Mouse (Mus musculus): ENCODE results near the gene Foxo3. TPM values are rescaled to one million over a fixed set of nuclear protein-coding genes. Genes with fewer than 3 reads are reported as not detected.

Foxo3 gene
- total RNA-seq, 2 experiments from 2014 or later = 160 to 378 TPM

DNA sequence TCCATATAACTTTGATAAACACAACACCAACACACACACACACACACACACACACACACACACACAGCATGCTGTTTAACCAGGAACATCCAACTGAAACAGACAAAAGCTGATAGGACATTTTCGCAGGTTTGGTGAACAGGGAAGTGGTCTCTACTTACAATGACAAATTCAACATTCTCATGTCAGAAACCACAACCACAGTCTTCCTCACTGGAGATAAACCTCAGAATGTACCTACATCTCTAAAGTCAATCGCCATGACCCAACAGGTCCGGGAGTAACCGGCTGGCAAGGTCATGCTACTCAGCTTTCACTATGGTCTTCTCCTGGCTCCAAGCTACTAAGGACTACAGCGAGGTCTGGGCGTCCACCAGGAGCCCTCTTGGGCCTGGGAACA lies 81.8 kb downstream of the Foxo3 start:
- no peak for ATAC-seq (replicated peaks; ENCODE audit: low FRiP score, poor library complexity, severe bottlenecking)

DNA sequence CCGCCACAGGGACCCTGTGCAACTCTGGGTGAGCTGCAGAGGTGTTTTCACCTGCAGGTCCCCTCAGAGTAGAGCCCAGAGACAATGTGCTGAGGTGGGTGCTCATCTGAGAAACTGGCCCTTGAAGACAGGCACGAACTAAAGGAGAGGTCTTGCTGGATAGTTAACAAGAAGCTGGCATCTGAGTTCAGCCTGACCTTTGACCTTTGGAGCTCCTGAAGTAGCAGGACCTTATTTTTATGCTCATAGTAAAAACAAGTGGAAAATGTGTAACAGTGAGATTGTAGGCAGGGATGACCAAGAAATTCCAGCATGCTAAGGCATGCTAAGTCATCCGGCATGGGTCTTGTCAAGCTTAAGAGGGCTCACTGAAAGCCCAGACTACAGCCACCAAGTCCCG lies 82.6 kb downstream of the Foxo3 start:
- no peak for ATAC-seq (replicated peaks; ENCODE audit: low FRiP score, poor library complexity, severe bottlenecking)

DNA sequence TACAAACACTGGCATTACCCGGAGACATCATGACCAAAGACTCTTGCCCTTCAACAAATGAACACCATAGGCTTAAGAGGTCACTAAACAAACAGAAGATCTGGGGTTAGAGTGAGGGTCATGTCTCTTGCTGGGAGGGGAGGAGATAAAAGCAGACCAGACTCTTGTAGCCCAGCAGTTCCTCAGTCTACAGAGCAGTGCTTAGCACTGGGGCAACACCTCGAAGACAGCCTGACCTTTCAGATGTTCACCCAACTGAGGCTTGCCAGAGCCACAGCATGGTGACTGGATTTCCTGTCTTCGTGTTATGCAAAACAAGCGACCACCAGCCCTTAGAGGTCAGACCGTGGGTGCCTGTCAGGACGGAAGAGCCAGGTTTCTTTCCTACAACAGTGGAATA lies 83.6 kb downstream of the Foxo3 start:
- ATAC-seq (replicated peaks; ENCODE audit: low FRiP score, poor library complexity, severe bottlenecking) = no peak

- ATAC-seq (replicated peaks; ENCODE audit: low FRiP score, poor library complexity, severe bottlenecking) = no peak
Measured at GRCm38 (mm10) chr10:42189674-42190434, 86.7 kb downstream of the Foxo3 start.

DNA sequence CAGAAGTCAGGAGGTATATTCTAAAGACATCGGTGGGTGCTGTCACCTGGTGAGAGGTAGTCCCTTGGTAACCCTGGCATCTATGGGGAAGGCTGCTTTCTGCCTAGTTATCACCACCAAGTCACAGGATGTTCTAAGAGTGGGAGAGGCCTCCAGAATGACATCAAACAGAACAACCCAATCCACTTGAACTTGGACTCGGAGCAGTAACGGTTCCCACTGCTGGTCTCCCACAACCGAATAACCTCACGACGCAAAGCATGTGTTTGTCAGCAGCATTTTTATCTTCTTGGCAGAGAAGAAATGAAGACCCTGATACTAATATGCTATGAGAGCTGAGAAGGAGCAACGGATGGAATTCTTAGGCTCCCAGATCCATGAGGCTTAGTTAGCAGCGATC lies 87.5 kb downstream of the Foxo3 start:
- ATAC-seq (replicated peaks; ENCODE audit: low FRiP score, poor library complexity, severe bottlenecking) = no peak

DNA sequence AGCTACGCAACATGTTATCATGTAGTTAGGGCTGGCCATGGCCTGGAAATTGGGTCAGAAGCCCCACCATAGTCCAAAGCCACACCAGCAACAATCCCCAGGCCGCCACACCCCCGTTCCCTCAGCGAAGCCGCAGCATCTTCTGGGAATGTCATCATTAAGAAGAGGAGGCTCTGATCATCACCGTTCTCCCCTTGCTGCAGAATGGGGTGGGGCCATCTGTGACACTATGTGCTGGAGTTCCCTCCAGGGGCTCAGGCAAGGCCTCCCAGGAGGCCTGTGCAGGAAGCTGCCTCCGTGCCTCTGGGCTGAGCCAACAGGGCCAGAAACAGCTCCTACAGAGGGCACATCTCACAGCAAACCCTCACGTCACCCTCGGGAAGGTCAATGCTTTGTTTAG lies 88.5 kb downstream of the Foxo3 start:
- no peak for ATAC-seq (replicated peaks; ENCODE audit: low FRiP score, poor library complexity, severe bottlenecking)

DNA sequence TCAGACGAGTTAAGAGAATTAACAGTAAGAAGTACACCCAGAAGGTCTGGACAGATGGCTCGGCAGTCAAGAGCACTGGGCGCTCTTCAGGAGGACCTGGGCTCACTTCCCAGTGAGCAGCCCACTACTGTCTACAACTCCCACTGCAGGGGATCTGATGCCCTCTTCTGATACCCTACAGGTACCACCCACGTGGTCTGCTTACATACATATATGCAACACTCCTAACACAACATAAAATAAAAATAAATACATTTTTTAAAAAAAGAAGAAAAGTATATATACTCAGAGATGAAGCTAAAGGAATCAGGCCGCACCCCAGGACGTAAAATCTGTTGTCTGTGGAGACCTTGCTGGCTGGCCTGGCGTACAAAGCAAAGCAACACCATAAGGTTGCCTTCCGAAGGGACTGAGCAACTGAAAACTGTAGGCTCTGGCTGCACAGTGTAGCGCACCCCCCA lies 89.6 kb downstream of the Foxo3 start:
- ATAC-seq (replicated peaks; ENCODE audit: low FRiP score, poor library complexity, severe bottlenecking) = no peak

DNA sequence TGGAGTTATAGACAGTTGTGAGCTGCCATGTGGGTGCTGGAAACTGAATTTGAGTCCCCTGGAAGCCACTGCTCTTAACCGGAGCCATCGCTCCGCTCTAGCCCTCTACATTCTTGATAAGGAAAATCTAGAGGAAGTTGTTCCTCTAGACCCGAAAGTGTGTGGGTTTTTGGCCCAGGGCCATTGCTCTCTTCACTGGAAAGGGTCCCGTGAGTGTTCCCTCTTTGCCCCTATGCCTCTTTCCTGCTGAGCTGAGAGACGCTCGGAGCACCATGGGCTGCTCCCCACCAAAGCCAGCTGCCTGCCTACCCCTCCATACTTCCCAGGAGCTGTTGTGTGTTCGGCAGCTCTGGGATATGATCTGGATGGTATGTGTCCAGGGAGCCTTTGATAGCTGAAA lies 96.2 kb downstream of the Foxo3 start:
- no peak for ATAC-seq (replicated peaks; ENCODE audit: low FRiP score, poor library complexity, severe bottlenecking)

DNA sequence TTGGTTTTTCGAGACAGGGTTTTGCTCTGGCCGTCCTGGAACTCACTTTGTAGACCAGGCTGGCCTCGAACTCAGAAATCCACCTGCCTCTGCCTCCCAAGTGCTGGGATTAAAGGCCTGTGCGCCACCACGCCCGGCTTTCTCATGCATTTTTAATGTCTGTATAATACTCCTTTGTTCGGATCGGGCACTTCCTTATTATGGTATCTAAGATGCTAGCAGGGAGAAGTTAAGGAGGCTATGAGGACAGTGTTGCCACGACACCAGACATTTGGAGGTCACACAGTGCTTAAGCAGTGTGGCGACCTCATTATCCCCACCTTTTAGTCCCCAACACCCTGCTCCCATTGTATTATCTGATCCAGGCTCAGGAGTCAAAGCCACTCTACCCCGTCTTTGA lies 97.8 kb downstream of the Foxo3 start:
- ATAC-seq (replicated peaks; ENCODE audit: low FRiP score, poor library complexity, severe bottlenecking) = no peak

GRCm38 (mm10) chr10:42177771-42178674 lies 98.5 kb downstream of the Foxo3 start:
- no peak for ATAC-seq (replicated peaks; ENCODE audit: low FRiP score, poor library complexity, severe bottlenecking)

- no peak for ATAC-seq (replicated peaks; ENCODE audit: low FRiP score, poor library complexity, severe bottlenecking)
Measured at GRCm38 (mm10) chr10:42174283-42174682, 102.3 kb downstream of the Foxo3 start.

DNA sequence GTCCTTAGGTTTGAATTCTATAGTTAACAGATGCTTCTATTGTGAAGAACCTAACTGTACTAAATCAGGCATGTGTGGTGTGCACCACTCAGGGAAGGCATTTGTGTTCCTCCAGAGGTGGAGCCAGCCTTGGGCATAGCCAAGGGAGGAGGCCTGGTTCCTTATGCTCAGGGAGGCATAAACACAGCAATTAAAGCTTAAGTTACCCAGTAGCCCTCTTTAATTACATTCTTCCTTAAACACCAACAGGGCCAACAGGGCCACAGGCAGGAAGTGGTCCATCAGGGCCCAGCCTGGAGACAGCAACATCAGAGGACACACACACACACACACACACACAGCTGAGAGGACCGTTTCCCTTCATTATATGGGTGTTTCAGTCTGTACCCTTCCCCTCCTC lies 102.7 kb downstream of the Foxo3 start:
- ATAC-seq (replicated peaks; ENCODE audit: low FRiP score, poor library complexity, severe bottlenecking) = no peak

- ATAC-seq (replicated peaks; ENCODE audit: low FRiP score, poor library complexity, severe bottlenecking) = no peak
Measured at GRCm38 (mm10) chr10:42170889-42171347, 105.6 kb downstream of the Foxo3 start.

DNA sequence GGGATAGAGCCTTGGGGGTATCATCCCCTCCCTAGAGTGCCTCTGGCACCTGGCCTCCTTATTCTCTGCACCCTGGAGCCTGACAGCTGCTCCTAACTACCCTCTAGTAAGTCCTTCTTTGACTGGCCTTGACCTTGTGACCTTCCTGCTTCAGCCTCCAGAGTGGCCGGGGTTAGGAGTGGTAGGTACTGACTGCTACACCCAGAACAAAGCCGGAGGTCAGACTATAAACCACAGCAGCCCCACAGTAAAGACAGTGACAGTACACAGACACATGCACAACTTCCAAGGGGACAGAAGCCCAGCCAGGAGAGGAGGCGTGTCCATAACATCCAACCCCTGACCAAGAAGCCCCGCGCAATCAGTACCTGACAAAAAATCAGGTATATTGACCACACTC lies 106.4 kb downstream of the Foxo3 start:
- ATAC-seq (replicated peaks; ENCODE audit: low FRiP score, poor library complexity, severe bottlenecking) = no peak

DNA sequence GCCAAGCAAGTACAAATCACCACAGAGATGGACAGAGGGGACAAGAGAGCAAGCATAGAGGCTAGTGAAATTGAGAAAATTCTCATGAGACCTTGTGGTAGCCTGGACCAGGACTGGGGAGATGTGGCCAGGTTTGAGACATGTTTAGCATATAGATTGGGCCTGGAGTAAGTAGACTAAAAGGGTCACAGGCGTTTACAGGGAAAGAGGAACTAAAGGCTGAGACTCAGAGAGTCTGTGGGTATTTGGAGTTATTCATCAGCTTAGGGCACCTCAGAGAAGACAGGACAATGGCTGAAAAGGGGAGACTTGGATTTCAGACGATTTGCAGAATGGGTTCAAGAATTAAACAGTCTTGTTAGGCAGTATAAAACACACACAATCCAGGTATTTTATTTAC lies 121.8 kb downstream of the Foxo3 start:
- ATAC-seq (replicated peaks; ENCODE audit: low FRiP score, poor library complexity, severe bottlenecking) = no peak

- ATAC-seq (replicated peaks; ENCODE audit: low FRiP score, poor library complexity, severe bottlenecking) = no peak
Measured at GRCm38 (mm10) chr10:42152426-42153205, 123.9 kb downstream of the Foxo3 start.

GRCm38 (mm10) chr10:42149767-42150166 lies 126.8 kb downstream of the Foxo3 start:
- no peak for ATAC-seq (replicated peaks; ENCODE audit: low FRiP score, poor library complexity, severe bottlenecking)

DNA sequence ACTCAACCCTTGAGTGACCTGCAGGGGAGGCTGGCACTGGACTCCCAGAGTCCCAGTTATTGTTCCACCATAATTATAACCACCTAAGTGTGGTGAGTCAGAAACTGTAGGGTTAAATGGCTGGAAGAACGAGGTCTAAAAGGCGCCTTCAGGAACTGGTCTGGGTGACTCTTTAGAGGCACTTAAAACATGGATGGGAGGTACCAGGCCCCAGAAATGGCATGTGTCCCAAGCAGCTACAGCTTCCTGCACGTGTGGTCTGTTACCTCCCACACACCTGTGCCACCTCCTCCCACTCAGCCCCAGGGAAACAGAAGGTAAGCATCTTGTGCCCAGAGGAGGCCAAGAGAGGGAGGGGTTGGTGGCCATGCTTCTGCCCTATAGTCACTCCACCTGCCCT lies 128.2 kb downstream of the Foxo3 start:
- ATAC-seq (replicated peaks; ENCODE audit: low FRiP score, poor library complexity, severe bottlenecking) = no peak

- no peak for ATAC-seq (replicated peaks; ENCODE audit: low FRiP score, poor library complexity, severe bottlenecking)
Measured at GRCm38 (mm10) chr10:42145221-42145620, 131.3 kb downstream of the Foxo3 start.

GRCm38 (mm10) chr10:42144788-42145187 lies 131.8 kb downstream of the Foxo3 start:
- ATAC-seq (replicated peaks; ENCODE audit: low FRiP score, poor library complexity, severe bottlenecking) = no peak
